Mouse (Mus musculus): Measurements from ENCODE around the gene C77080.
A peak's percentile ranks its signal among the peaks of the same experiment; 100 is the strongest.

C77080 gene

DNA sequence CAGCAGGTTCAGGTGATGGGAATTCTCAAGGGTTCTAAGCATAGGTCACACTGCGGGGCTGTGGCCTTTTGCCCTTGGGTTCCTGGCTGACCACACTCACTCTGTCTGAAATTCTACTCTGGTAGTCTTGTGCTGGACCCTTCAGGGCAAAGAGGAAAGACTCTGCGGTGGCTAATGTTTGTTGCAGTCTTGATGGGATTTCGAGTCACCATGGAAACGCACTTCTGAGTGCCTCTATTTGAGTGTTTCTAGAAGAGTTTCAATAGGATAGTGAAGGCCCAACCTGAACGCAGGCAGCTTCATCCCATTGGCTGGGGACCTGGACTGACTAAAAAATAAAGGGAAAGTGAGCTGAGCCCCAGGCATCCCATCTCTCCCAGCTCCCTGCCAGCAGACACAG is 5.6 kb upstream of the C77080 start:
- DNase-seq (ENCODE audit: low spot score in 2 of 2) = no peak

DNA sequence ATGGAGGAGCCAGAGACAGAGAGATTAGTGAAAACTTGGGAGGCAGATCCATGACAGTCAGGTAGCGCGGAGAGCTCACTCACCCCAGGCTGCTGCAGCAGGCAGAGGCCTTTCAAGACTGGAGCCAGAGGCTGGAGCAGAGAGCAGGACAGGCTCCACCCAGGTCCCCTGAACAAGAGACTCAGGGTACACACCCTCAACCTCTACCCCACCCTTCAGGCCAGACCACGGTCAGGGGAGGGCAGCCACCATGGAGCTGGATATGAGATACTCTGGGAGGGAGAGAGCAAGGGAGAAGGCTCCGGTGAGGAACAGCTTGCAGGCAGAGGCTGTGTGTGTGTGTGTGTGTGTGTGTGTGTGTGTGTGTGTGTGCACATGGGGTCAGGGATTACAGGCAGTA is 5.0 kb upstream of the C77080 start:
- DNase-seq (ENCODE audit: low spot score in 2 of 2) = no peak

- no peak for DNase-seq (ENCODE audit: low spot score in 2 of 2)
Measured at GRCm38 (mm10) chr4:129263225-129264021, 2.2 kb upstream of the C77080 start.

- no peak for DNase-seq (ENCODE audit: low spot score in 2 of 2)
Measured at GRCm38 (mm10) chr4:129260678-129261077, 526 bp downstream of the C77080 start.

DNA sequence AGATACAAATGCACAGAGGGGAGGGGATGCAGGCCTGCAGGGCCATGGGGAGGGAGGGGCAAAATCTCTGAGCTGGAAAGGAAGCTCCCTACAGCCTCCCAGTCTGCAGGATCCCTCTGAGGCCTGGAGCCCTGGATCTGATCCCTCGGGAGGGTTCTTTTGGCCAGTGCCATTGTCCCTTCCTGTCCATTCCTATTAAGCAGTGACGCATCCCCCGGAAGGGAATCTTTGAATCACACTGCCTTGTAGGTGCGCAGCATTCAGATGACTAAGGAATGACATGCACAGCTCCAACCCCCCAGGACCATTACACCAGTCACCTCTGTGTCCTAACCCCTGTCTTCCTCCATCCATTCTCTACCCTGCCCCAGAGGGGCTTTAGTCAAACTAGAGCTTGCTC is 2.1 kb downstream of the C77080 start:
- no peak for DNase-seq (ENCODE audit: low spot score in 2 of 2)

GRCm38 (mm10) chr4:129256450-129257380 is 4.5 kb downstream of the C77080 start:
- no peak for DNase-seq (ENCODE audit: low spot score in 2 of 2)

- no peak for DNase-seq (ENCODE audit: low spot score in 2 of 2)
Measured at GRCm38 (mm10) chr4:129254571-129254970, 6.6 kb downstream of the C77080 start.

DNA sequence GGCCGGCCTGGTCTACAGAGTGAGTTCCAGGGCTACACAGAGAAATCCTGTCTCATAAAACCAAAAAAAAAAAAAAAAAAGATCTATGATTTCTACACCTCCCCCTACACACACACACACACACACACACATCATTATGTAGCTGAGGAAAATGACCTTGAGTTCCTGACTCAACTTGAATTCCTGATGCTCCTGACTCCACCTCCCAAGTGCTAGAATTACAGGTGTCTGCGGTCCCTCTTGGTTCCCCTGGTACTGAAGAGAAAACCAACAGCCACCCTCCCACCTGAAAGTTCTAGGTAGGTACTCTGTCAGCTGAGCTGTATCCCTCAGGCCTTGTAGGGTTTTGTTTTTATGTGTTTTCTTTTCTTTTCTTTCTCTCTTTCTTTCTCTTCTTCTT is 8.7 kb downstream of the C77080 start:
- no peak for DNase-seq (ENCODE audit: low spot score in 2 of 2)

GRCm38 (mm10) chr4:129251482-129252125 is 9.6 kb downstream of the C77080 start:
- DNase-seq (ENCODE audit: low spot score in 2 of 2) = no peak

GRCm38 (mm10) chr4:129250759-129251481 is 10.3 kb downstream of the C77080 start:
- DNase-seq (ENCODE audit: low spot score in 2 of 2) = no peak

GRCm38 (mm10) chr4:129249288-129249687 is 11.9 kb downstream of the C77080 start:
- no peak for DNase-seq (ENCODE audit: low spot score in 2 of 2)

DNA sequence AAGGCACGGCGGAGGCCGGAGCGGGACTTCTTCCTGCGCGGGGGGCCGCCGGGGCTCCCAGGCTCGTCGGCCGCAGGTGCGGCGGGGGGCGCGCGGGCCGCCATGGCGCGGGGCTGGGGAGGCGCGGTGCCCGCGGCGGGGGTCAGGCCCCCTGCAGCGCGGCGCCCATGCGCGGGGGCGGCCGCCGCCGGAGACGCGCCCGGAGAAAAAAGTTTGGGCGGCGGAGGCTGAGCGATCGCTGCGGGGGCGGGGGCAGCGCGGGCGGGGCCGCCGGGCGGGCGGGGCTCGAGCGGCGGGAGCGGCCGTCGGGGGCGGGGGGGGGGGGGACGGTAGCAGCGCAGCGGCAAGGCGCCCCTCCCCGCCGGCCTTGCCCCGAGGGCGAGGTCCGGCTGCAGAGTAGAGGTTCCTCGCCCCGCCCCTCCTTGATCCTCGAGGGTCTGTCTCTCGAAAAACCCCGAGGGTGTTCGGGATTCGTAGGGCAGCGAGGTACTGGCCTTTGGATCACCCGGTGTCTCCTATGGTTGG is 12.9 kb downstream of the C77080 start:
- DNase-seq (ENCODE audit: low spot score in 2 of 2) = no peak

GRCm38 (mm10) chr4:129247381-129248242 is 13.6 kb downstream of the C77080 start:
- no peak for DNase-seq (ENCODE audit: low spot score in 2 of 2)

- DNase-seq (ENCODE audit: low spot score in 2 of 2) = no peak
Measured at GRCm38 (mm10) chr4:129246360-129247301, 14.6 kb downstream of the C77080 start.

DNA sequence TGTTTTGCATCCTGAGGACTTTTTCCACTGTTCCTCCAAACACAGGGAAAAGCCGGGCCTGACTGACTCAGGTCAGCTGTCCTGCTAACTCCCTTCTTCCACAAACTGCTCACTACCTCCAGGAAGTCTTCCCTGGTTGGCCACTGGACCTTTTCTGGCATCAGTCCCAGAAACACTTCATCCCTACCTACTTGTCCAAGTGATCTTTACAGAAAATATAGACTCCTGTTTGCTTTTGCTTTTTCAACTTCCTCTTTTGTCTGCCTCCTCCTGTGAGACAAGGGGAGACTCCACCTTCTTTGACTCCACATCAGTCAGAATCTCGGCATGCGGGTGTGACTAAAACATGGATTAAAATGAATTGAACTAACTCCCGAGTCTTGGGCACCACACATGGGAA is 16.4 kb downstream of the C77080 start:
- no peak for DNase-seq (ENCODE audit: low spot score in 2 of 2)

DNA sequence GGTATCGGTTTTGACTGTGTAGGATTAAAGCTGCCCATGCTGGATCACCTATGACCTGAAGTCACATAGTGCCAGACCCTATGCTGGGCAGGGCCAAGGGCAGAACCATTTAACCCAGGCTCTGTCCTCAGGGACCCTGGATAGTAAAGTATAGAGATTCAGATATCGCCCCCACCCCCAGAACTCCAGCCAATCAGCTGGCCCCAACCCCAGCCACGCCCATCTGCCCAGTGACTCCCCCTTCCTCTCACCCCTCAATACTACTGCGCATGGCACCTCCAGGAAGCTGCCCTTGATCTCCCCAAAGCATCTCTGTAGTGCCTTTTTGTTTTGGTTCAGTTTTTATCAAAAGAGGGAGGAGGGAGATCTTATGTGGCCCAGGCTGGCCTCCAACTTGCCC is 18.4 kb downstream of the C77080 start:
- no peak for DNase-seq (ENCODE audit: low spot score in 2 of 2)

GRCm38 (mm10) chr4:129242327-129242726 is 18.9 kb downstream of the C77080 start:
- no peak for DNase-seq (ENCODE audit: low spot score in 2 of 2)

- no peak for DNase-seq (ENCODE audit: low spot score in 2 of 2)
Measured at GRCm38 (mm10) chr4:129241898-129242297, 19.3 kb downstream of the C77080 start.

DNA sequence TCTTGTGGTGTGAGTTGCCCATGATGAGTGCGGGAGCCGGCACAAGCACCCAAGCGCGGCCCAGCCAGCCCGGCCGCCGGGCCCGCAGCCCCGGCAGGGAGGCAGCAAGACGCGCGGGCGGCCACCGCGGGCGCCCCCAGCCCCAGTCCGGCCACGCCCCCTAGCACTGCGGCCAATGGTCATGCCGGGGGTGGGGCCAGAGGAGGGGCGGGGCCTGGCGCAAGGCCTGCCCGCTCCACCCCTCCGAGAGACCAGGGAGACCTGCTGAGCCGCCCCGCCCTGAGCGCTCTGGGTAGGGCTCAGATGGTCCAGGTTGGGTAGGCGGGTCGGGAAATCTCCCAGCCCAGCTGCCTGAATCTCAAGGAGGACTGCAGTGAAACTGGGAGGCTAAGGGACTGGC is 22.1 kb downstream of the C77080 start:
- DNase-seq (ENCODE audit: low spot score in 2 of 2) = peak in 1 of 2 experiments; percentile 26

Measured in spleen, postnatal 14 days (tissue).